Mouse (Mus musculus): Measurements from ENCODE around the gene Tomm70a. TPM values are rescaled to one million over a fixed set of nuclear protein-coding genes. Genes with fewer than 3 reads are reported as not detected.

Gene Tomm70a
- polyA plus RNA-seq, 1 experiment from 2014 or later = 62.3 TPM

DNA sequence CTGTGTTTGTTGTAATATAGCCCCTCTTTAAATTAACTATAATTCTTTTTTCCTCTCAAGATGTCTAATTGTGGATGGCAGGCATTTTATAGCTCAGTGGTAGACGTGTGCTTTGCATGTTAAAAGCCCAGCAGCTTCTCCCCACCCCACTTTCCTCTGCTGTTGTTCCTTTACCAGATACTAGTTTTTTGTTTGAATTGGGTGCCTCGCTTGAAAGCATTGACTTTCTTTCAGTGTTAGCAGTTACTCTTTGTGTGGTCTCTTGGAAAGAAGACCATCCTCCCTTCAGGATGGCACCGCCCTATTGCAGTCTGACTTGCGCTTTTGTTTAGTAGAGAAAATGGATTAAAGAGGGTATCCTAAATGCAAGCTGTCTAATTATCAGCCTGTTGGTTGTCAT is 10.0 kb downstream of the Tomm70a start:
- no peak for DNase-seq (ENCODE audit: low spot score)
- H3K4me3 ChIP-seq (ENCODE audit: low read depth, low read length) = no peak overlapping the region
- no peaks in the 10 kb centered on the region for H3K36me3 ChIP-seq (ENCODE audit: control insufficient read depth, insufficient read depth, low read length)
- WGBS = 57% methylated on average over 4 of the region's 4 CpGs
- ATAC-seq (ENCODE audit: low FRiP score) = no peak
- H3K9me3 ChIP-seq (ENCODE audit: control insufficient read depth, low read length) = no peaks in the 10 kb centered on the region
- no peaks in the 10 kb centered on the region for H3K4me1 ChIP-seq (replicated peaks; ENCODE audit: control insufficient read depth, insufficient read depth, low read length)
- H3K9ac ChIP-seq (ENCODE audit: low read depth, low read length) = no peak overlapping the region
- no peak overlapping the region for H3K4me2 ChIP-seq (replicated peaks; ENCODE audit: low read depth, low read length)
- no peak overlapping the region for H3K27ac ChIP-seq (ENCODE audit: low read depth, low read length)
- no peaks in the 10 kb centered on the region for H3K27me3 ChIP-seq (ENCODE audit: control insufficient read depth, insufficient read depth, low read length)

- no peaks in the 10 kb centered on the region for H3K9me3 ChIP-seq (ENCODE audit: control insufficient read depth, low read length)
- no peak for DNase-seq (ENCODE audit: low spot score)
- H3K4me2 ChIP-seq (replicated peaks; ENCODE audit: low read depth, low read length) = no peak overlapping the region
- WGBS = 70% methylated on average over 1 of the region's 1 CpGs
- ATAC-seq (ENCODE audit: low FRiP score) = no peak
- no peaks in the 10 kb centered on the region for H3K36me3 ChIP-seq (ENCODE audit: control insufficient read depth, insufficient read depth, low read length)
- no peak overlapping the region for H3K4me3 ChIP-seq (ENCODE audit: low read depth, low read length)
- H3K27ac ChIP-seq (ENCODE audit: low read depth, low read length) = no peak overlapping the region
- H3K27me3 ChIP-seq (ENCODE audit: control insufficient read depth, insufficient read depth, low read length) = no peaks in the 10 kb centered on the region
- no peak overlapping the region for H3K9ac ChIP-seq (ENCODE audit: low read depth, low read length)
- no peaks in the 10 kb centered on the region for H3K4me1 ChIP-seq (replicated peaks; ENCODE audit: control insufficient read depth, insufficient read depth, low read length)
These were observed 10.8 kb downstream of the Tomm70a start for GRCm38 (mm10) chr16:57132326-57132725.

GRCm38 (mm10) chr16:57133611-57134010 is 12.1 kb downstream of the Tomm70a start:
- H3K36me3 ChIP-seq (ENCODE audit: control insufficient read depth, insufficient read depth, low read length) = no peaks in the 10 kb centered on the region
- 98% methylated on average over 6 of the region's 6 CpGs for WGBS

DNA sequence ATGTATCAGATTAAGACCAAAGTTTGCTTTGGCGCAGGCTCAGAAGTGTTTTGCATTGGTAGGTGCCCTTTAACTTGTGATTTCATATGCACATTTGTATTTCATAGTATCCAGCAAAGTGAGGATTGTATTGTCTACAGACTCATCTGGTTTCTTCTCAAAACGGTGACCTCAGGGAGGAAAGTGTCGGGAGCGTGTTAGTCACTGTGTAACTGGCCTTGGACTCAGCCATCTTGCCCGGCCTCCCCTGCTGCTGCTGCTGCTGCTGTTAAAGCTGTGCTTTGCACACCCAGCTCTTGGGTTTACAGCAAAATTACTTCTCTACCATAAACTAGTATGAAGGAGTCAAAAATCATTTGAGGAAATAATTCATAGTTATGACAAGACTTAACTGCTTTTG is 23.2 kb downstream of the Tomm70a start:
- ATAC-seq (ENCODE audit: low FRiP score) = no peak
- no peak overlapping the region for H3K4me3 ChIP-seq (ENCODE audit: low read depth, low read length)
- no peak overlapping the region for H3K9ac ChIP-seq (ENCODE audit: low read depth, low read length)
- H3K27ac ChIP-seq (ENCODE audit: low read depth, low read length) = no peak overlapping the region
- 0 out of 2 replicates have a peak, but pooled peaks cover 2% of the 10 kb centered on the region for H3K36me3 ChIP-seq (ENCODE audit: control insufficient read depth, insufficient read depth, low read length)
- DNase-seq (ENCODE audit: low spot score) = no peak
- H3K27me3 ChIP-seq (ENCODE audit: control insufficient read depth, insufficient read depth, low read length) = no peaks in the 10 kb centered on the region
- H3K4me1 ChIP-seq (replicated peaks; ENCODE audit: control insufficient read depth, insufficient read depth, low read length) = no peaks in the 10 kb centered on the region
- H3K9me3 ChIP-seq (ENCODE audit: control insufficient read depth, low read length) = no peaks in the 10 kb centered on the region
- 94% methylated on average over 5 of the region's 5 CpGs for WGBS
- no peak overlapping the region for H3K4me2 ChIP-seq (replicated peaks; ENCODE audit: low read depth, low read length)

More at GRCm38 (mm10) chr16:57133611-57134010, 12.1 kb downstream of the Tomm70a start:
- no peak overlapping the region for H3K27ac ChIP-seq (ENCODE audit: low read depth, low read length)
- H3K4me3 ChIP-seq (ENCODE audit: low read depth, low read length) = no peak overlapping the region
- H3K27me3 ChIP-seq (ENCODE audit: control insufficient read depth, insufficient read depth, low read length) = no peaks in the 10 kb centered on the region
- ATAC-seq (ENCODE audit: low FRiP score) (no peak), DNase-seq (ENCODE audit: low spot score) (no peak)
- no peaks in the 10 kb centered on the region for H3K4me1 ChIP-seq (replicated peaks; ENCODE audit: control insufficient read depth, insufficient read depth, low read length)
- no peak overlapping the region for H3K4me2 ChIP-seq (replicated peaks; ENCODE audit: low read depth, low read length)
- no peaks in the 10 kb centered on the region for H3K9me3 ChIP-seq (ENCODE audit: control insufficient read depth, low read length)
- no peak overlapping the region for H3K9ac ChIP-seq (ENCODE audit: low read depth, low read length)

DNA sequence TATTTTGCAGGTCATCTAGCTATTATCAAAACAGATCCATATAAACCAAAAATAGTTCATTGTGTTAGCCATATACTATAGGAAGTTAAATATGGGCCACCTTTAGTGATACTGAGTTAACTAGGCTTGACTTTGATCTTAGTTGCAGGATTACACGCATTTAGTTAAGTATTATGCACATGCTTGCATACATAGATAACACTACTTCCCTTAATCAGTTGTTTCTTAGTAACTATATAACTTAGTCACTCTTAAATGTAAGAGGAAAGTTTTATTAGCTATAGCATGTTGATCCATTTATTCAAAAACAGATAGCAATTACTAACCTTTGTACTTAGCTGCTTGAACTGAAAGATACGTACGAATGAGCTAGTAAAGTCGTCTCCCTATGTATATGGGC is 29.9 kb downstream of the Tomm70a start:
- DNase-seq (ENCODE audit: low spot score) (no peak), ATAC-seq (ENCODE audit: low FRiP score) (no peak)
- no peaks in the 10 kb centered on the region for H3K27me3 ChIP-seq (ENCODE audit: control insufficient read depth, insufficient read depth, low read length)
- no peak overlapping the region for H3K9ac ChIP-seq (ENCODE audit: low read depth, low read length)
- H3K36me3 ChIP-seq (ENCODE audit: control insufficient read depth, insufficient read depth, low read length) = no peaks in the 10 kb centered on the region; the same call in 1 of the 2 replicates
- no peak overlapping the region for H3K27ac ChIP-seq (ENCODE audit: low read depth, low read length)
- no peak overlapping the region for H3K4me3 ChIP-seq (ENCODE audit: low read depth, low read length)
- H3K4me1 ChIP-seq (replicated peaks; ENCODE audit: control insufficient read depth, insufficient read depth, low read length) = no peaks in the 10 kb centered on the region
- H3K4me2 ChIP-seq (replicated peaks; ENCODE audit: low read depth, low read length) = no peak overlapping the region
- 95% methylated on average over 4 of the region's 4 CpGs for WGBS
- no peaks in the 10 kb centered on the region for H3K9me3 ChIP-seq (ENCODE audit: control insufficient read depth, low read length)

GRCm38 (mm10) chr16:57155899-57156298 is 34.4 kb downstream of the Tomm70a start:
- Histone ChIP-seq H3K27me3 (ENCODE audit: control insufficient read depth, insufficient read depth, low read length) (no peaks in the 10 kb centered on the region), H3K4me2 (replicated peaks; ENCODE audit: low read depth, low read length) (no peak overlapping the region), H3K27ac (ENCODE audit: low read depth, low read length) (no peak overlapping the region), H3K4me1 (replicated peaks; ENCODE audit: control insufficient read depth, insufficient read depth, low read length) (no peaks in the 10 kb centered on the region), H3K9ac (ENCODE audit: low read depth, low read length) (no peak overlapping the region), H3K9me3 (ENCODE audit: control insufficient read depth, low read length) (no peaks in the 10 kb centered on the region), H3K36me3 (ENCODE audit: control insufficient read depth, insufficient read depth, low read length) (no peaks in the 10 kb centered on the region; the same call in 1 of the 2 replicates), H3K4me3 (ENCODE audit: low read depth, low read length) (no peak overlapping the region)
- ATAC-seq (ENCODE audit: low FRiP score) = no peak
- no peak for DNase-seq (ENCODE audit: low spot score)

DNA sequence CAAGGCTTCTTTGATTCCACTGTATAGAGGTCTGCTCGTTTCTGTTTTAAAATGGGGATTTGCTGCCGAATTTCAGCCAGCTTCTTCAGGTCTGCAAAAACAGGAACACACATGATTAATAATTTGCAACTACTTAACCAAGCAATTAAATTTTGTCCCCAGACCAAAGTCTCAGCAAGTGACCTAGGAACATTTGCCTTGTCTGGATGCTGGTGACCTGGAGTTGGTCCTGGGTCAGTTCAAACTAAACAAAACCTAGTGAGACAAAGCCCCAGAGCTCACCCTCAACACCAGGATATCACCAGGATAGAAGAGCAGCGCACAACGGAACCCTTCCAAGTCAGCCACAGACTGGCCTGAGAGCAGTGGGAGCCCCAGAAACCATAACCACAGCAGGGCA is 35.6 kb downstream of the Tomm70a start:
- no peak overlapping the region for H3K4me2 ChIP-seq (replicated peaks; ENCODE audit: low read depth, low read length)
- H3K4me1 ChIP-seq (replicated peaks; ENCODE audit: control insufficient read depth, insufficient read depth, low read length) = no peaks in the 10 kb centered on the region
- 83% methylated on average over 4 of the region's 4 CpGs for WGBS
- H3K36me3 ChIP-seq (ENCODE audit: control insufficient read depth, insufficient read depth, low read length) = no peaks in the 10 kb centered on the region; the same call in 1 of the 2 replicates
- H3K27ac ChIP-seq (ENCODE audit: low read depth, low read length) = no peak overlapping the region
- no peak overlapping the region for H3K4me3 ChIP-seq (ENCODE audit: low read depth, low read length)
- no peak for ATAC-seq (ENCODE audit: low FRiP score)
- DNase-seq (ENCODE audit: low spot score) = no peak
- H3K9me3 ChIP-seq (ENCODE audit: control insufficient read depth, low read length) = no peaks in the 10 kb centered on the region
- H3K9ac ChIP-seq (ENCODE audit: low read depth, low read length) = no peak overlapping the region
- H3K27me3 ChIP-seq (ENCODE audit: control insufficient read depth, insufficient read depth, low read length) = no peaks in the 10 kb centered on the region

DNA sequence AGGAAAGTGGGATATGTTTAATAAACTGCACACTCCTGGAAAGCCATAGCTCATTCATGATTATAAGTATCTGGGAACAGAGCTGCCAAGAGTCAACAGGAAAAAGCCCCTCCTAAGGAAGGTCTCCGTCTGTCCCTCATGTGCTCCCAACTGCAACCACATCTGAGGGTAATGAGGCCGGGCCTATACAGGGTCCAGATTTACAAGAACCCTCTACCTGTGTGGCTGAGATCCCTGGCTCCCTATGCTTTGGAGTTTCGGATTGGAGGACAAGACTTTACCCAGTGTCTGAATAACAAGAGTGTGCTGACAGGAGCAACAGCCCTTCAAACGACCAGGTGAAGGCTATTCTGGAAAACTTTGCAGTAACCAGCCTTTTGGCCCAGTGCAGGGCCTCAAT is 36.2 kb downstream of the Tomm70a start:
- ATAC-seq (ENCODE audit: low FRiP score) (no peak), DNase-seq (ENCODE audit: low spot score) (no peak)
- H3K27ac ChIP-seq (ENCODE audit: low read depth, low read length) = no peak overlapping the region
- no peak overlapping the region for H3K4me3 ChIP-seq (ENCODE audit: low read depth, low read length)
- no peak overlapping the region for H3K9ac ChIP-seq (ENCODE audit: low read depth, low read length)
- H3K27me3 ChIP-seq (ENCODE audit: control insufficient read depth, insufficient read depth, low read length) = no peaks in the 10 kb centered on the region
- no peaks in the 10 kb centered on the region for H3K4me1 ChIP-seq (replicated peaks; ENCODE audit: control insufficient read depth, insufficient read depth, low read length)
- no peaks in the 10 kb centered on the region for H3K9me3 ChIP-seq (ENCODE audit: control insufficient read depth, low read length)
- 87% methylated on average over 4 of the region's 4 CpGs for WGBS
- H3K4me2 ChIP-seq (replicated peaks; ENCODE audit: low read depth, low read length) = no peak overlapping the region
- H3K36me3 ChIP-seq (ENCODE audit: control insufficient read depth, insufficient read depth, low read length) = no peaks in the 10 kb centered on the region; the same call in 1 of the 2 replicates

- H3K27ac ChIP-seq (ENCODE audit: low read depth, low read length) = no peak overlapping the region
- no peak overlapping the region for H3K4me3 ChIP-seq (ENCODE audit: low read depth, low read length)
- WGBS = 74% methylated on average over 7 of the region's 7 CpGs
- ATAC-seq (ENCODE audit: low FRiP score) (no peak), DNase-seq (ENCODE audit: low spot score) (no peak)
- H3K9ac ChIP-seq (ENCODE audit: low read depth, low read length) = no peak overlapping the region
- H3K4me1 ChIP-seq (replicated peaks; ENCODE audit: control insufficient read depth, insufficient read depth, low read length) = no peaks in the 10 kb centered on the region
- no peaks in the 10 kb centered on the region for H3K27me3 ChIP-seq (ENCODE audit: control insufficient read depth, insufficient read depth, low read length)
- no peak overlapping the region for H3K4me2 ChIP-seq (replicated peaks; ENCODE audit: low read depth, low read length)
- no peaks in the 10 kb centered on the region for H3K9me3 ChIP-seq (ENCODE audit: control insufficient read depth, low read length)
- H3K36me3 ChIP-seq (ENCODE audit: control insufficient read depth, insufficient read depth, low read length) = no peaks in the 10 kb centered on the region; the same call in 1 of the 2 replicates
These were observed 38.3 kb downstream of the Tomm70a start for GRCm38 (mm10) chr16:57159835-57160234.

All from hindbrain, embryonic 11.5 days (tissue).